Mouse (Mus musculus) urinary bladder, postnatal 10 days (tissue): ENCODE data around the gene Kcnk13.
"Not testable (repeated sequence)": the region's sequence is repeated elsewhere in the genome, so short reads cannot be mapped to it uniquely, and the experiment has no call there.

ENCODE experiments used
- DNase-seq: peaks from one replicate; pipeline ENCODE4 v3.0.0; 2022; ENCODE audit warnings: low spot score

Kcnk13 gene

GRCm38 (mm10) chr12:99965203-99966115 lies 1.2 kb downstream of the Kcnk13 start:
- DNase-seq = no peak

GRCm38 (mm10) chr12:99966116-99966770 lies 1.9 kb downstream of the Kcnk13 start:
- no peak for DNase-seq

GRCm38 (mm10) chr12:99966881-99967363 lies 2.6 kb downstream of the Kcnk13 start:
- no peak for DNase-seq

DNA sequence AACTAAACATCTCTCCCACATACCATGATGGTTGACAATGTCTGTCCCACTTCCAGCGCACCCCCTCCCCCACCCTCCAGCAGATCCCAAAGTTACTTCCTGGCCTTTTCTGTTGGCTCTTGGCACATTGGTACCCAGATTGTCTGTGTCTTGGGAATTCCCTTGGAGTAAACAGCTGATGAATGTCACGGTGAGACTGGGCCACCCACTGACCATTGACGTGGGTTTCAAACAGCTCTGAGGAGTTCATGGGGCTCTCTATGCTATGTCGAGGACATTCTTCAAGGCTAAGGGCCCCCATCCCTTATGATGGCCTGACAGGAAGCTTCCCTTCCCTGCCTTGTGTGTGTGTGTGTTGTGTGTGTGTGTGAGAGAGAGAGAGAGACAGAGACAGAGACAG lies 5.6 kb downstream of the Kcnk13 start:
- DNase-seq = no peak

- DNase-seq = not testable (repeated sequence)
These were observed 7.1 kb downstream of the Kcnk13 start for GRCm38 (mm10) chr12:99971205-99971894.

DNA sequence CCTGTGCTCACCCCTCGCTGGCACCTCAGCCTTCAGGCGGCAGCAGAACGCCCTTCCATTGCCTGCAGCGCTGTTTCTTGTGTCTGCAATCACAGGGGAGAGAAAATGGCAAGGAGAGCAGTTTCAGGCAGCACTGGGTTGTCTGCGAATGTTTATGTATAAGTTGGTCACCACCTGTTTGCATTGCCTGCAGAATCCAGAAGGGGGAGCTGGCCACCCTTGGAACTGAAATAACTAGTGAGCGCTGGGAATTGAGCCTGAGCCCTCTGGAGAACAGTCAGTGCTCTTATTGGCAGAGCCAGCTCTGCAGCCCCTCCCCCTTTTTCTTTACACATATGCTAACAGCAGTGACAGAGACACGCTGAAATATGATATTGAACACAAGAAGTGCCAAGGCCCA lies 8.5 kb downstream of the Kcnk13 start:
- no peak for DNase-seq

GRCm38 (mm10) chr12:99973659-99974058 lies 9.4 kb downstream of the Kcnk13 start:
- DNase-seq = no peak

DNA sequence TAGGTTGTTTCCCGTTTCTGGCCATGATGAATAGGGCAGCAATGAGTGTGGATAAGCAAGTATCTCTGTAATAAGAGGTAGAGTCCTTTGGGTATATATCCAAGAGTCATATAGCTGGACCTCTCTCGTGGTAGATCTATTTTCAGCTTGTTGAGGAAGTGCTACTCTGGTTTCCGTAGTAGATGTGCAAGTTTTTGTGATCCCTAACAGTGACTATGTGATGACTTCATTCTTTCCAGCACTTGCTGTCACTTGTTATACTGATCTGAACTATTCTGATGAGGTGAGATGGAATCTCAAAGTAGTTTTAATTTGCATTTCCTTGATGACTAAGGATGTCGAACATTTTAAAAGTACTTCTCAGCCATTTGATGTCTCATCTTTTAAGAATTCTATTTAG lies 15.2 kb downstream of the Kcnk13 start:
- DNase-seq = no peak

DNA sequence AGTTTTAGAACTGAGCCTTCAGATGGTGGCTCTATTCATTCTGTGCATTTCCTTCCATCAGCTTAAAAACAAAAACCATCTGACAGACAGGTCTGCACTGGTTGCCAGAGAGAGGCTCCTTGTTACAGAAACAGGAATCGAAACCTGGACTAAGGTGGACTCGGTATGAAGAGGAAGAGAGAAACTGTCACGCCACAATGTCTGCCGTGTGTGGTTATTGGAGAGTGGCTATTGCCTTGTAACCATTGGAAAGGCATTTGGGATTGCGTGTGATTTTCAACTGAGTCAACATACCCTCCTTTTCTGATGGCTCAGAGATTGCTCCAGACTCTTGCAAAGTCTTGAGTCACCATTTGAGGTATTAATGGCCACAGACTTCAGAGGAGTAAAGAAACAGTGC lies 22.5 kb downstream of the Kcnk13 start:
- DNase-seq = no peak

DNA sequence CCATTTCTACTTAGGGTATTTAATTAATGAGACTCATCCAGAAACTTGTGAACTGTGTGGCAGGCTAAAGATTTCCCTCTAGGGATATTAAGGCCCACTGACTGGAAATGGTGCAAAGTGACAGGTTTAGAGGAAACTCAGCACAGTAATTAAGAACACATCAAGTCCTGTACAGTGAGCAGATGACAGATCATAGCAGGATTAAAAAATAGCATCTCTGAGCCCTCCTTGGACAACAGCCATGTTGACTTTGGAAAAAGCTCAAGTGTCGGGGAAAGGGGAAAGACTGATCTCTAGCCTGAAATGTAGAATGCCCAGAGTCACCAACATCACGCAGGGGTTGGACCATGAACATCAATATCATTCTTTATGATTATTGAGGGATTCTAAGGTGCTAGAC lies 23.8 kb downstream of the Kcnk13 start:
- no peak for DNase-seq

DNA sequence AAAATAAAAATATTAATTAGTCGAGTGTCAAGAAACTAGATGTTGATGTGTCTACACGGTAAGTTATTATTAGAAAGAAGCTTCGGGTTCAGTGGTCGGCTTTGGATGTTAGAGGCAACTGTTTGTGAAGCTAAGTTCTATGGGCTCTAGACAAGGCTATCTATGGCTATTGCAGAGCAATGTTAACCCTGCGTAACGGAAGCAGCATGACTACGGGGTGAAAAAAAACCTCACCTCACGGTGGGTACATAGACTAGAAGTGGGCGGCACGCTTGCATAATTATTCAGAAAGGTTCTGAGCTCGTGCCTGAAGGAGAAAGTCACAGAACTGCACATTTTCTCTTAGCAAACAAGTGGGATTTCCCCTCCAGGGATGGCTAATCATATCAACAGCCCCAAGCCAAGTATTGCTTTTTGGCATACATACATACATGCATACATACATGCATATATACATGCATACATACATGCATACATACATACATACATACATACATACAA lies 28.1 kb downstream of the Kcnk13 start:
- DNase-seq = no peak

DNA sequence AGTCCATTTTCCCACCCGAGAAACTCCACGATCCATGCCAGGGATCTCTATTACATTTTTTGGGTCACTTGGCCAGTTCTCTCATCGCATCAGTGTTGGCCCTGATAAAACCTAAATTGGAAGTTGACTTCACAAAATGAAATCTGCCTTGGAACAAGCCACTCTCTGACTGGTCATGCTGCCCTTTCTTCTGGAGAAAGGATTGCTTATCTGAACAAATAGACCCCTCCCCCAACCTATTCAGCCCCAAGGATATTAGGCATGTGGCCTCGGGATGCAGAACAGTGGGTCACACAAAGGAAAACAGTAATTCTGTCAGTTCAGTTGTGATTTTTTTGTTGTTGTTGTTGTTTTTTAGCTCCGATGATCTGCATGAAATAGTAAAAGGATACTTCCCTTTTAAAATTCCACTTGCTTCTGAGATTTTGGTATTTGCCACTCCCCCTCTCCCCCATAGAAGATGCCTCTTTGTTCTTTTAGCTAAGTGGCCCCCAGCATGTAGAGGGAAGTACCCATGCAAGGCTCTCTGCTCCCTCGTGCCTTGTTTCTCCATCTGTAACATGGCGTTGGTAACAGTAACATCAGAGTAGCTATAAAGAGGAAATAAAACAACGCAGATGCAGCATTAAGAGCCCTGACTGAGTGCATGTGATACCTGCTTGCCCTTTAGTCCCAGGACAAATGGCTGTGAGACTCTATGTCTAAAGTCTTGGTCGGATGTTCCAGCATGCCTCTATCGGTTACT lies 29.0 kb downstream of the Kcnk13 start:
- no peak for DNase-seq

- no peak for DNase-seq
These were observed 31.7 kb downstream of the Kcnk13 start for GRCm38 (mm10) chr12:99995951-99996350.

DNA sequence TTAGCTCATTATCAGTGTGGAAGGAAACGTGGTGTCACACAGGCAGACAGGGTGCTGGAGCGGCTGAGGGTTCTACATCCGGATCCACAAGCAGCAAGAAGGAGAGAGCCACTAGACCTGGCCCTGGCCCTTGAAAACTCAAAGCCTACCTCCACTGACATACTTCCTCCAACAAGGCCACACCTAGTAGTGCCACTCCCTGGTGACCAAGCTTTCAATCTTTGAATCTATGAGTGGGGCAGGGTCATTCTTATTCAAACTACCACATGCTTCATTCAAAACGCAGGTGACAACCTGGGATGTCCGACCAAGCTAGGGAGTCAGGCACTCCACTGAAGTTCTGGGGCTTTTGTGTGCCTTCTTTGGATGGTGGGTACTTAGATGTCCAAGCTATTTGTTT lies 35.4 kb downstream of the Kcnk13 start:
- DNase-seq = no peak

DNA sequence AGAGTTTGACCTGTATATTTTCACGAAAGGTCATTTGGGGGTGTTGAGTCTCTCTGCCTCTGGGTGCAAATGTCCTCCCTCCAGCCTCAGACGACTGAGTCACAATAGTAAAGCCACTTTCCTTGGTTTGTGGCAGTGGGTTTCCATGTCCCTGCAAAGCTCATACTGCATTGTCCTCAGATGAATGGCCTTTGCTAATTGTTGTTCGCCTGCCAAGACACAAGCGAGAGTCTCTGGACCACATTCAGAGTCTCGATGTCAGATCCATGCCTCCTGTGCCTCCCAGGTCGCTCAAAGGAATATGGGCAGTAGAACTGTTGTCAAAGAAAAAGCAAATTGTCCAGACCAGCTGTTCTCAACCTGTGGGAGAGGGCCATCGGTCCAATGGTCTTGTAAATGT lies 36.1 kb downstream of the Kcnk13 start:
- DNase-seq = no peak

DNA sequence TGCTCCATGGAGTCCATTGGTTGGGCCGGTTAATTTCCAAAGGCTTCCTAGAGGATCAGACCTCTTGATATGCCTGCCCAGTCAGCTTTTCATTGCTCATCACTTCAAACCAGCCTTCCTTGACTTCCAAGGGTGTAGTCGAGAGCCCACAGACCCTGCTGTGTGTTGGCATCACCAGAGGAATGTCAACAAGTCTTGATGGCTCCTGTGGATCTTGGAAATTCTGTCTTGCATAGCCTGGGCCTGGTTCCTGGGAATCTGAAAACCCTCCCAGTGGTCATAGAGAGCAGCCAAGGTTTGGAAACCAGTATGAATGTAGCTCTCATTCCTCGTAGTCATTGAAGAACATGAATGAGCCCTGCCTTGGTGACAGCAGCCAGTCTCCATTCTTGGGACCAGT lies 36.9 kb downstream of the Kcnk13 start:
- no peak for DNase-seq

DNA sequence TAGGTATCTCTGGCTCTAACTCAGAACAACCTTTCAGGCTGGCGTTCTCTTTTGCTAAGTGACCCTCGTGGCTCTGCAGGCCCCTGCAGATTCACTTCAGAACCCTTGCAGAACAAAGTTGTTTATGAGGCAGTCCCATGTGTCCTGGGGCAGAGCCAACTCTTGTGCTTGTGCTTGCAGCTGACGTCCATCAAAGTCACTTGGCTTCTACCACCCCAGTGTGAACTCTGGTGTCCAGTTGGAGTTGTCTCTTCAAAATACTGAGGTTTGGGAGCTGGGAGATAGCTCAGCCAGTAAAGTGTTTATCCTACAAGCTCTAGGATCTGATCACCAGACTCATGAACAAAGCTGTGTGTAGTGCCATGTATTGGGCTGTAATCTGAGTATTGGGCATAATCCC lies 37.6 kb downstream of the Kcnk13 start:
- DNase-seq = no peak

- no peak for DNase-seq
These were observed 38.8 kb downstream of the Kcnk13 start for GRCm38 (mm10) chr12:100002914-100003587.

GRCm38 (mm10) chr12:100005285-100005684 lies 41.0 kb downstream of the Kcnk13 start:
- no peak for DNase-seq

- DNase-seq = no peak
These were observed 42.4 kb downstream of the Kcnk13 start for GRCm38 (mm10) chr12:100006681-100007080.

- no peak for DNase-seq
These were observed 48.5 kb downstream of the Kcnk13 start for GRCm38 (mm10) chr12:100012839-100013238.
